Mouse (Mus musculus): Measurements from ENCODE around the gene Trmt2b.

- TF ChIP-seq CTCF (IDR thresholded peaks at IDR 0.05; ENCODE audit: low read depth) = peak; percentile 56
- TF ChIP-seq EP300 (optimal IDR thresholded peaks at IDR 0.05) = no peak
These were observed 30.9 kb upstream of the Trmt2b start, which contains the start of gene Cenpi for GRCm38 (mm10) chrX:134307534-134308274.

All from stomach, postnatal 0 days (tissue).